Mouse (Mus musculus): ENCODE measurements around the gene Gm8104. TPM values are rescaled to one million over a fixed set of nuclear protein-coding genes. Genes with fewer than 3 reads are reported as not detected.
"Not testable (repeated sequence)": the region's sequence is repeated elsewhere in the genome, so short reads cannot be mapped to it uniquely, and the experiment has no call there.

Gm8104 gene
- total RNA-seq (2021), result not detected
- long read RNA-seq, experiment 1, result 0 reads
- long read RNA-seq, experiment 2, result 0 reads

GRCm38 (mm10) chr14:43100301-43100700, at the start of gene Gm8104:
TSS of gene Gm8104 (plus strand) at chr14:43100601.
- not testable (repeated sequence) for DNase-seq (ENCODE audit: low spot score in 2 of 2)

GRCm38 (mm10) chr14:43058063-43058462, 42.3 kb upstream of the Gm8104 start:
- not testable (repeated sequence) for DNase-seq (ENCODE audit: low spot score in 2 of 2)

GRCm38 (mm10) chr14:43060179-43060578, 40.2 kb upstream of the Gm8104 start:
- DNase-seq (ENCODE audit: low spot score in 2 of 2), result not testable (repeated sequence)

GRCm38 (mm10) chr14:43076543-43076942, 23.9 kb upstream of the Gm8104 start, which contains the start of gene Gm8094:
TSS of gene Gm8094 (minus strand) at chr14:43076643.
- DNase-seq (ENCODE audit: low spot score in 2 of 2), result not testable (repeated sequence)

GRCm38 (mm10) chr14:43084936-43085730, 15.3 kb upstream of the Gm8104 start:
- DNase-seq (ENCODE audit: low spot score in 2 of 2), result peak; percentile 36 to 52

- DNase-seq (ENCODE audit: low spot score in 2 of 2), result not testable (repeated sequence)
Measured at GRCm38 (mm10) chr14:43089103-43089919, 11.1 kb upstream of the Gm8104 start.

GRCm38 (mm10) chr14:43119673-43120072, 19.3 kb downstream of the Gm8104 start:
- DNase-seq (ENCODE audit: low spot score in 2 of 2), result not testable (repeated sequence)

- DNase-seq (ENCODE audit: low spot score in 2 of 2), result not testable (repeated sequence)
Measured at GRCm38 (mm10) chr14:43126286-43126685, 25.9 kb downstream of the Gm8104 start.

Other genes with a start within 250 kb of the Gm8104 start
- not detected for gene Gm21977, start 247.1 kb upstream of the Gm8104 start, total RNA-seq (2021)
- not detected for gene Gm8082, start 107.0 kb upstream of the Gm8104 start, total RNA-seq (2021)
- gene Gm10376, start 85.0 kb upstream of the Gm8104 start, total RNA-seq (2021), result not detected
- gene Gm8094, start 24.0 kb upstream of the Gm8104 start, total RNA-seq (2021), result not detected
- gene Gm7233, start 79.3 kb downstream of the Gm8104 start, total RNA-seq (2021), result not detected
- gene Gm8122, start 134.7 kb downstream of the Gm8104 start, total RNA-seq (2021), result not detected
- gene Gm8126, start 158.0 kb downstream of the Gm8104 start, total RNA-seq (2021), result not detected
- gene Gm9732, start 174.4 kb downstream of the Gm8104 start, total RNA-seq (2021), result not detected
- gene Gm8127, start 193.2 kb downstream of the Gm8104 start, total RNA-seq (2021), result not detected
- not detected for gene 1700001F09Rik, start 247.2 kb downstream of the Gm8104 start, total RNA-seq (2021)

Measured in adrenal gland, adult 18-20 months (tissue).